Mouse (Mus musculus) ES-E14 (cell line): ENCODE data around the gene Fdx1l.

Experiments
- CHD2 ChIP-seq: IDR thresholded peaks from 2 replicates; pipeline ENCODE4 v1.6.1; 2014; ENCODE audit warnings: mild to moderate bottlenecking, low read depth, low read length, inconsistent platforms
- HCFC1 ChIP-seq: IDR thresholded peaks from 2 replicates; pipeline ENCODE4 v1.6.1; 2012; ENCODE audit warnings: low read length, inconsistent platforms, borderline replicate concordance; ENCODE audit not compliant: insufficient read depth
- ZC3H11A ChIP-seq: IDR thresholded peaks from 2 replicates; pipeline ENCODE4 v1.6.1; 2012; ENCODE audit warnings: low read depth, mild to moderate bottlenecking, inconsistent platforms, low read length, borderline replicate concordance
- ZNF384 ChIP-seq: IDR thresholded peaks from 2 replicates; pipeline ENCODE4 v1.6.1; 2012; ENCODE audit warnings: low read depth, low read length, inconsistent platforms

DNA sequence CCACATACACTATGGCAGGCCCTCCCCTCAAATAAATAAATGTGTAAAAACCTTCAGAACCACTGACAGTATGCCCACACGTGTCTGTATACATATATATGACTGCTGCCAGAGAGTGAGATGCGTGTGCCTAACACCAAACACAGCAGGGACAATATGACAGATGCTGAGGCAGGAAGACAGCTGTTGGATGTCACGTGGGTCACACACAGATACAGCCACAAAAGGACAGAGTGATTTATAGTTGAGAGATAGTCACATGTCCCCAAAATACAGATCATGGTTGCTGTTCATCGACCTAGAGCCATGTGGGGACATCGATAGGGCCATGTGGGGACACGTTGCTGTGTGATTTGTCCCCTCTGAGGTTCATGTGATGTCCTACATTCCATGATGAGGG is 43.7 kb upstream of the Fdx1l start:
- no peak for TF ChIP-seq ZNF384
- TF ChIP-seq CHD2 = no peak
- TF ChIP-seq ZC3H11A = no peak
- TF ChIP-seq HCFC1 = no peak
